8 mouse cellular contexts compared by ENCODE assay signal in genomic region chr3:30595111-30595832, GRCm38 (mm10). TPM values are rescaled to one million over a fixed set of nuclear protein-coding genes. Genes with fewer than 3 reads are reported as not detected.
DNase-seq lines count a peak whose midpoint lies in the region; ATAC-seq and TF ChIP-seq lines count a peak whose summit lies in the region.

No protein-coding gene starts in this region.

- peak overlapping the region; percentile 65 to 85 for H3K4me3 ChIP-seq in ES-E14 (ENCODE audit: insufficient read depth in 1 of 2, low read depth in 1 of 2, low read length in 2 of 2, poor library complexity in 1 of 2, severe bottlenecking in 1 of 2)
- H3K4me3 ChIP-seq in embryonic facial prominence, embryonic 13.5 days = peak overlapping the region; percentile 73
- peak overlapping the region; percentile 57 for H3K4me3 ChIP-seq in heart, embryonic 11.5 days (ENCODE audit: low read depth, low read length)
- H3K4me3 ChIP-seq in liver, embryonic 14.5 days (ENCODE audit: insufficient read depth in 1 of 2, low read depth in 2 of 2, low read length in 2 of 2) = peak overlapping the region; percentile 57 to 71
- peak overlapping the region; percentile 76 for H3K4me3 ChIP-seq in neural tube, embryonic 11.5 days (ENCODE audit: low read depth, low read length)

- H3K27me3 ChIP-seq in embryonic facial prominence, embryonic 13.5 days = peaks cover 12% of the 10 kb centered on the region; the same call in 1 of the 2 replicates
- H3K27me3 ChIP-seq in heart, embryonic 11.5 days (ENCODE audit: control insufficient read depth, insufficient read depth, low read length) = peaks cover 8% of the 10 kb centered on the region
- H3K27me3 ChIP-seq in liver, embryonic 14.5 days (ENCODE audit: control insufficient read depth, insufficient read depth, low read length) = peaks cover 3% of the 10 kb centered on the region; the same call in 1 of the 2 replicates
- no peaks in the 10 kb centered on the region for H3K27me3 ChIP-seq in neural tube, embryonic 11.5 days (ENCODE audit: control insufficient read depth, insufficient read depth, low read length)

- WGBS in embryonic facial prominence, embryonic 13.5 days = under 1% methylated on average over 62 of the region's 62 CpGs
- 1% methylated on average over 62 of the region's 62 CpGs for WGBS in heart, embryonic 11.5 days (ENCODE audit: insufficient replicate concordance)
- under 1% methylated on average over 62 of the region's 62 CpGs for WGBS in liver, embryonic 14.5 days (ENCODE audit: insufficient replicate concordance)
- WGBS in neural tube, embryonic 11.5 days = under 1% methylated on average over 62 of the region's 62 CpGs

- peaks cover 2 to 8% of the 10 kb centered on the region in 2 experiments; a peak in 1 of 4 replicates for H3K4me1 ChIP-seq in ES-E14 (ENCODE audit: control insufficient read depth in 2 of 2, insufficient read depth in 2 of 2, low read length in 2 of 2, poor library complexity in 1 of 2)
- peaks cover 11% of the 10 kb centered on the region for H3K4me1 ChIP-seq in embryonic facial prominence, embryonic 13.5 days
- H3K4me1 ChIP-seq in heart, embryonic 11.5 days (ENCODE audit: control insufficient read depth, insufficient read depth, low read length) = no peaks in the 10 kb centered on the region
- peaks cover 0 to 7% of the 10 kb centered on the region in 2 experiments; a peak in 3 of 4 replicates for H3K4me1 ChIP-seq in liver, embryonic 14.5 days (replicated peaks; ENCODE audit: control insufficient read depth in 2 of 2, insufficient read depth in 2 of 2, low read length in 1 of 2)
- peaks cover 3% of the 10 kb centered on the region; the same call in 1 of the 2 replicates for H3K4me1 ChIP-seq in neural tube, embryonic 11.5 days (ENCODE audit: control insufficient read depth, insufficient read depth, low read length)

- ATAC-seq in embryonic facial prominence, embryonic 13.5 days (ENCODE audit: insufficient number of reproducible peaks, insufficient read depth, low FRiP score, low TSS enrichment, low read depth) = no peak
- ATAC-seq in heart, embryonic 11.5 days (replicated peaks; ENCODE audit: insufficient number of reproducible peaks, low FRiP score, low TSS enrichment) = peak; percentile 32; the same call in 1 of the 2 replicates
- ATAC-seq in liver, embryonic 14.5 days (ENCODE audit: insufficient read depth) = peak; percentile 44; the same call in 1 of the 2 replicates
- peak; percentile 77 for ATAC-seq in neural tube, embryonic 11.5 days (ENCODE audit: insufficient read depth, low FRiP score, low TSS enrichment)
- ATAC-seq in erythroid progenitor cell, adult 5-6 weeks (replicated peaks; ENCODE audit: low FRiP score, poor library complexity, severe bottlenecking) = no peak

- no peak for TF ChIP-seq CTCF in liver, embryonic 14.5 days (IDR thresholded peaks at IDR 0.05; ENCODE audit: low read depth)

- in situ Hi-C loops in ES-E14 (cut with MboI; ENCODE audit: low sequenced_read_pairs in 2 of 2, unreplicated experiment in 2 of 2) = loop anchor here (10.0 to 25.0 kb wide), 2 partner anchors 130 to 367 kb away; partner anchors contain the start of gene Phc3 (in 1 of the 2)

- no peak overlapping the region for H3K27ac ChIP-seq in ES-E14 (ENCODE audit: insufficient read depth, low read depth, low read length, poor library complexity, severe bottlenecking)
- H3K27ac ChIP-seq in embryonic facial prominence, embryonic 13.5 days = 0 out of 2 replicates have a peak overlapping the region, but pooled peaks have one; percentile 7
- no peak overlapping the region for H3K27ac ChIP-seq in heart, embryonic 11.5 days (ENCODE audit: low read depth, low read length)
- no peak overlapping the region for H3K27ac ChIP-seq in liver, embryonic 14.5 days
- H3K27ac ChIP-seq in neural tube, embryonic 11.5 days (ENCODE audit: low read depth, low read length) = peak overlapping the region; percentile 60

- H3K4me2 ChIP-seq in embryonic facial prominence, embryonic 13.5 days = peak overlapping the region; percentile 77
- peak overlapping the region; percentile 76 for H3K4me2 ChIP-seq in heart, embryonic 11.5 days
- peak overlapping the region; percentile 75 for H3K4me2 ChIP-seq in liver, embryonic 14.5 days (ENCODE audit: low read depth)
- peak overlapping the region; percentile 82 for H3K4me2 ChIP-seq in neural tube, embryonic 11.5 days (ENCODE audit: low read depth)

- DNase-seq in ES-E14 (ENCODE audit: low read depth, low spot score) = peak; percentile 16
- peak; percentile 59 for DNase-seq in adrenal gland, postnatal 25 days
- peak; percentile 38 to 49 for DNase-seq in kidney, adult 8-10 months
- no peak for DNase-seq in liver, embryonic 14.5 days (ENCODE audit: low read depth in 3 of 3, low spot score in 3 of 3)
- peak; percentile 69 for DNase-seq in neural tube, embryonic 11.5 days (ENCODE audit: low spot score)

- no peaks in the 10 kb centered on the region for H3K9me3 ChIP-seq in ES-E14 (ENCODE audit: control insufficient read depth, insufficient read depth, low read depth, low read length)
- H3K9me3 ChIP-seq in embryonic facial prominence, embryonic 13.5 days = no peaks in the 10 kb centered on the region
- H3K9me3 ChIP-seq in heart, embryonic 11.5 days (replicated peaks; ENCODE audit: control insufficient read depth, low read length) = no peaks in the 10 kb centered on the region
- H3K9me3 ChIP-seq in liver, embryonic 14.5 days (ENCODE audit: control insufficient read depth, low read length) = no peaks in the 10 kb centered on the region
- no peaks in the 10 kb centered on the region for H3K9me3 ChIP-seq in neural tube, embryonic 11.5 days (ENCODE audit: control insufficient read depth, low read length)

- no peaks in the 10 kb centered on the region for H3K36me3 ChIP-seq in ES-E14 (ENCODE audit: control insufficient read depth, insufficient read depth, low read length, poor library complexity, severe bottlenecking)
- no peaks in the 10 kb centered on the region for H3K36me3 ChIP-seq in embryonic facial prominence, embryonic 13.5 days
- no peaks in the 10 kb centered on the region for H3K36me3 ChIP-seq in heart, embryonic 11.5 days (ENCODE audit: control insufficient read depth, insufficient read depth, low read length)
- no peaks in the 10 kb centered on the region for H3K36me3 ChIP-seq in liver, embryonic 14.5 days (replicated peaks; ENCODE audit: control insufficient read depth, insufficient read depth, low read depth)
- no peaks in the 10 kb centered on the region for H3K36me3 ChIP-seq in neural tube, embryonic 11.5 days (ENCODE audit: control insufficient read depth, insufficient read depth, low read length)

- TF ChIP-seq EP300 in liver, embryonic 14.5 days (IDR thresholded peaks at IDR 0.05; ENCODE audit: low read depth) = no peak

- H3K9ac ChIP-seq in ES-E14 (ENCODE audit: insufficient read depth, low read depth, low read length, poor library complexity, severe bottlenecking) = peak overlapping the region; percentile 77
- peak overlapping the region; percentile 89 for H3K9ac ChIP-seq in embryonic facial prominence, embryonic 13.5 days
- H3K9ac ChIP-seq in heart, embryonic 11.5 days (ENCODE audit: low read depth, low read length) = peak overlapping the region; percentile 68
- peak overlapping the region; percentile 44 for H3K9ac ChIP-seq in liver, embryonic 14.5 days (replicated peaks)
- peak overlapping the region; percentile 89 for H3K9ac ChIP-seq in neural tube, embryonic 11.5 days (ENCODE audit: low read length)

RNA-seq across cellular contexts. Expression of gene Actrt3, which starts 4.5 kb away (rescaled TPM):
- not detected in 2 replicates for total RNA-seq in ES-E14 (2012; rRNA removed)
- not detected in 2 replicates for total RNA-seq in adrenal gland, postnatal 25 days (2021)
- 0.10 TPM in 1 of 2 replicates, not detected in the other for polyA plus RNA-seq in embryonic facial prominence, embryonic 13.5 days (2015; fragmentation: Nextera tagmentation; extraction: Ambion mirVana)
- polyA plus RNA-seq in heart, embryonic 11.5 days (2014; fragmentation: Nextera tagmentation; extraction: Ambion mirVana) = not detected in 2 replicates
- not detected in 2 replicates for polyA plus RNA-seq in liver, embryonic 14.5 days (2012; rRNA removed)
- not detected in 2 replicates for polyA plus RNA-seq in liver, embryonic 14.5 days (2014; fragmentation: Nextera tagmentation; extraction: Ambion mirVana)
- polyA plus RNA-seq in neural tube, embryonic 11.5 days (2014; fragmentation: Nextera tagmentation; extraction: Ambion mirVana) = 0.31 and 0.37 TPM in 2 replicates
- not detected in 2 replicates for total RNA-seq in erythroid progenitor cell, adult 5-6 weeks (2015; ENCODE audit: low replicate concordance)
- not detected in 2 replicates for total RNA-seq in erythroid progenitor cell, adult 5-6 weeks (2017; ENCODE audit: low replicate concordance)

RNA-seq across cellular contexts. Expression of gene Mynn, which starts 6.6 kb away (rescaled TPM):
- 17.1 and 18.5 TPM in 2 replicates for total RNA-seq in ES-E14 (2012; rRNA removed)
- total RNA-seq in adrenal gland, postnatal 25 days (2021) = 24.9 and 25.3 TPM in 2 replicates
- polyA plus RNA-seq in embryonic facial prominence, embryonic 13.5 days (2015; fragmentation: Nextera tagmentation; extraction: Ambion mirVana) = 33.2 and 35.6 TPM in 2 replicates
- 22.1 and 30.3 TPM in 2 replicates for polyA plus RNA-seq in heart, embryonic 11.5 days (2014; fragmentation: Nextera tagmentation; extraction: Ambion mirVana)
- 3.5 and 5.8 TPM in 2 replicates for polyA plus RNA-seq in liver, embryonic 14.5 days (2012; rRNA removed)
- polyA plus RNA-seq in liver, embryonic 14.5 days (2014; fragmentation: Nextera tagmentation; extraction: Ambion mirVana) = 10.7 and 13.2 TPM in 2 replicates
- 41.9 and 44.6 TPM in 2 replicates for polyA plus RNA-seq in neural tube, embryonic 11.5 days (2014; fragmentation: Nextera tagmentation; extraction: Ambion mirVana)
- 14.1 and 32.3 TPM in 2 replicates for total RNA-seq in erythroid progenitor cell, adult 5-6 weeks (2015; ENCODE audit: low replicate concordance)
- 22.8 and 24.0 TPM in 2 replicates for total RNA-seq in erythroid progenitor cell, adult 5-6 weeks (2017; ENCODE audit: low replicate concordance)

RNA-seq across cellular contexts. Expression of gene Mecom, which starts 47.5 kb away (rescaled TPM):
- 2.1 and 2.3 TPM in 2 replicates for total RNA-seq in ES-E14 (2012; rRNA removed)
- total RNA-seq in adrenal gland, postnatal 25 days (2021) = 4.1 and 7.1 TPM in 2 replicates
- polyA plus RNA-seq in embryonic facial prominence, embryonic 13.5 days (2015; fragmentation: Nextera tagmentation; extraction: Ambion mirVana) = 10.3 and 15.5 TPM in 2 replicates
- 41.8 and 42.5 TPM in 2 replicates for polyA plus RNA-seq in heart, embryonic 11.5 days (2014; fragmentation: Nextera tagmentation; extraction: Ambion mirVana)
- 0.56 and 0.75 TPM in 2 replicates for polyA plus RNA-seq in liver, embryonic 14.5 days (2012; rRNA removed)
- 0.66 and 0.67 TPM in 2 replicates for polyA plus RNA-seq in liver, embryonic 14.5 days (2014; fragmentation: Nextera tagmentation; extraction: Ambion mirVana)
- polyA plus RNA-seq in neural tube, embryonic 11.5 days (2014; fragmentation: Nextera tagmentation; extraction: Ambion mirVana) = 31.8 and 32.1 TPM in 2 replicates
- not detected in 2 replicates for total RNA-seq in erythroid progenitor cell, adult 5-6 weeks (2015; ENCODE audit: low replicate concordance)
- total RNA-seq in erythroid progenitor cell, adult 5-6 weeks (2017; ENCODE audit: low replicate concordance) = 0.64 and 0.68 TPM in 2 replicates

RNA-seq across cellular contexts. Expression of gene Lrriq4, which starts 49.0 kb away (rescaled TPM):
- total RNA-seq in ES-E14 (2012; rRNA removed) = 1.9 and 3.8 TPM in 2 replicates
- not detected in 2 replicates for total RNA-seq in adrenal gland, postnatal 25 days (2021)
- not detected in 2 replicates for polyA plus RNA-seq in embryonic facial prominence, embryonic 13.5 days (2015; fragmentation: Nextera tagmentation; extraction: Ambion mirVana)
- polyA plus RNA-seq in heart, embryonic 11.5 days (2014; fragmentation: Nextera tagmentation; extraction: Ambion mirVana) = 0.09 TPM in 1 of 2 replicates, not detected in the other
- not detected in 2 replicates for polyA plus RNA-seq in liver, embryonic 14.5 days (2012; rRNA removed)
- not detected in 2 replicates for polyA plus RNA-seq in liver, embryonic 14.5 days (2014; fragmentation: Nextera tagmentation; extraction: Ambion mirVana)
- polyA plus RNA-seq in neural tube, embryonic 11.5 days (2014; fragmentation: Nextera tagmentation; extraction: Ambion mirVana) = 0.16 TPM in 1 of 2 replicates, not detected in the other
- total RNA-seq in erythroid progenitor cell, adult 5-6 weeks (2015; ENCODE audit: low replicate concordance) = not detected in 2 replicates
- total RNA-seq in erythroid progenitor cell, adult 5-6 weeks (2017; ENCODE audit: low replicate concordance) = not detected in 2 replicates

RNA-seq across cellular contexts. Expression of gene Lrrc34, which starts 52.4 kb away (rescaled TPM):
- 5.6 and 11.3 TPM in 2 replicates for total RNA-seq in ES-E14 (2012; rRNA removed)
- not detected in 2 replicates for total RNA-seq in adrenal gland, postnatal 25 days (2021)
- 1.3 and 1.4 TPM in 2 replicates for polyA plus RNA-seq in embryonic facial prominence, embryonic 13.5 days (2015; fragmentation: Nextera tagmentation; extraction: Ambion mirVana)
- polyA plus RNA-seq in heart, embryonic 11.5 days (2014; fragmentation: Nextera tagmentation; extraction: Ambion mirVana) = 0.62 and 0.86 TPM in 2 replicates
- polyA plus RNA-seq in liver, embryonic 14.5 days (2012; rRNA removed) = 0.02 TPM in 1 of 2 replicates, not detected in the other
- polyA plus RNA-seq in liver, embryonic 14.5 days (2014; fragmentation: Nextera tagmentation; extraction: Ambion mirVana) = 0.09 TPM in 1 of 2 replicates, not detected in the other
- 1.2 and 1.6 TPM in 2 replicates for polyA plus RNA-seq in neural tube, embryonic 11.5 days (2014; fragmentation: Nextera tagmentation; extraction: Ambion mirVana)
- not detected in 2 replicates for total RNA-seq in erythroid progenitor cell, adult 5-6 weeks (2015; ENCODE audit: low replicate concordance)
- not detected in 2 replicates for total RNA-seq in erythroid progenitor cell, adult 5-6 weeks (2017; ENCODE audit: low replicate concordance)

Comparison
In these comparisons a context has a peak if more than half of its experiments do, and no peak if none do; other contexts are left out.
1. DNase-seq: peak in ES-E14 (single experiment), adrenal gland, postnatal 25 days (single experiment), kidney, adult 8-10 months (2 of 2) and neural tube, embryonic 11.5 days (single experiment); none in liver, embryonic 14.5 days (0 of 3).
2. H3K27ac ChIP-seq: peak in embryonic facial prominence, embryonic 13.5 days (single experiment) and neural tube, embryonic 11.5 days (single experiment); none in ES-E14 (single experiment), heart, embryonic 11.5 days (single experiment) and liver, embryonic 14.5 days (single experiment).
3. ATAC-seq: peak in heart, embryonic 11.5 days (single experiment), liver, embryonic 14.5 days (single experiment) and neural tube, embryonic 11.5 days (single experiment); none in embryonic facial prominence, embryonic 13.5 days (single experiment) and erythroid progenitor cell, adult 5-6 weeks (single experiment).
4. Peak in every context shown above with its lines, with median percentiles within 50 percentile points of each other: H3K4me3 ChIP-seq, H3K9ac ChIP-seq and H3K4me2 ChIP-seq.